Mouse (Mus musculus): ENCODE measurements around the gene Nbeal2. TPM values are rescaled to one million over a fixed set of nuclear protein-coding genes. Genes with fewer than 3 reads are reported as not detected.

The Nbeal2 gene
- total and polyA plus RNA-seq, 3 experiments, result 3.2 to 19.7 (median 8.4) TPM

- dilution Hi-C loops (cut with MboI; ENCODE audit: extremely low pct_ligation_motif_present, extremely low pct_unique_long_range_greater_than_20kb, low sequenced_read_pairs) (no loop called here), in situ Hi-C loops (cut with MboI; ENCODE audit: low pct_ligation_motif_present, low pct_unique_long_range_greater_than_20kb, low sequenced_read_pairs) (no loop called here)
- no peak overlapping the region for H3K4me3 ChIP-seq (replicated peaks in 1 of 3; ENCODE audit: low read depth in 2 of 3, low read length in 2 of 3, poor library complexity in 1 of 3)
- peaks cover 16 to 71% of the 10 kb centered on the region in 2 experiments for H3K4me1 ChIP-seq (ENCODE audit: control insufficient read depth in 1 of 2, insufficient read depth in 2 of 2)
- H3K27ac ChIP-seq (ENCODE audit: insufficient read depth, low read depth), result no peak overlapping the region
- H3K79me2 ChIP-seq (replicated peaks; ENCODE audit: control insufficient read depth, extremely low read depth, insufficient read depth, poor library complexity, severe bottlenecking), result peaks cover 19% of the 10 kb centered on the region
- TF ChIP-seq JUND (conservative IDR thresholded peaks at IDR 0.05; ENCODE audit: low read depth, low read length) (no peak), GABPA (IDR thresholded peaks at IDR 0.05; ENCODE audit: insufficient replicate concordance, low read depth, low read length) (no peak), MXI1 (IDR thresholded peaks at IDR 0.05; ENCODE audit: low read depth, low read length) (no peak), MEF2A (IDR thresholded peaks at IDR 0.05; ENCODE audit: borderline replicate concordance, low read depth, low read length) (no peak), KAT2A (IDR thresholded peaks at IDR 0.05; ENCODE audit: insufficient replicate concordance, low read length) (no peak), E2F4 (IDR thresholded peaks at IDR 0.05; ENCODE audit: insufficient replicate concordance, low read depth, low read length) (no peak), EP300 (IDR thresholded peaks at IDR 0.05; ENCODE audit: low read length) (no peak), RAD21 (IDR thresholded peaks at IDR 0.05; ENCODE audit: low read depth, low read length) (no peak), MAX (IDR thresholded peaks at IDR 0.05; ENCODE audit: low read length) (no peak), ETS1 (conservative IDR thresholded peaks at IDR 0.05; ENCODE audit: low read depth, low read length) (no peak), UBTF (IDR thresholded peaks at IDR 0.05; ENCODE audit: low read depth, low read length) (no peak), CHD1 (IDR thresholded peaks at IDR 0.05; ENCODE audit: low read depth, low read length) (no peak), NELFE (IDR thresholded peaks at IDR 0.05; ENCODE audit: low read depth, low read length) (no peak), TBP (conservative IDR thresholded peaks at IDR 0.05; ENCODE audit: low read depth, low read length) (no peak), POLR2AphosphoS2 (IDR thresholded peaks at IDR 0.05; ENCODE audit: low read depth, low read length) (no peak)
- no peak for DNase-seq (ENCODE audit: extremely low read depth)
- peaks cover 9 to 53% of the 10 kb centered on the region in 2 experiments for H3K36me3 ChIP-seq (replicated peaks in 1 of 2; ENCODE audit: control insufficient read depth in 1 of 2, insufficient read depth in 1 of 2, low read length in 1 of 2)
- no peak overlapping the region for H3K4me2 ChIP-seq (ENCODE audit: insufficient read depth, low read depth, poor library complexity, severe bottlenecking)
- no peak overlapping the region for H3K9ac ChIP-seq (ENCODE audit: insufficient read depth, low read depth)
- H3K27me3 ChIP-seq (replicated peaks), result no peaks in the 10 kb centered on the region
- no peaks in the 10 kb centered on the region for H3K9me3 ChIP-seq (replicated peaks; ENCODE audit: low read length)
Observed at GRCm38 (mm10) chr9:110669785-110670184, 15.8 kb upstream of the Nbeal2 start.

- no peak for DNase-seq (ENCODE audit: extremely low read depth)
- Histone ChIP-seq H3K9me3 (replicated peaks; ENCODE audit: low read length) (no peaks in the 10 kb centered on the region), H3K4me3 (replicated peaks in 1 of 3; ENCODE audit: low read depth in 2 of 3, low read length in 2 of 3, poor library complexity in 1 of 3) (no peak overlapping the region), H3K9ac (ENCODE audit: insufficient read depth, low read depth) (no peak overlapping the region), H3K27ac (ENCODE audit: insufficient read depth, low read depth) (no peak overlapping the region), H3K36me3 (replicated peaks in 1 of 2; ENCODE audit: control insufficient read depth in 1 of 2, insufficient read depth in 1 of 2, low read length in 1 of 2) (peaks cover 5 to 44% of the 10 kb centered on the region in 2 experiments), H3K4me2 (ENCODE audit: insufficient read depth, low read depth, poor library complexity, severe bottlenecking) (no peak overlapping the region), H3K27me3 (replicated peaks) (no peaks in the 10 kb centered on the region), H3K4me1 (ENCODE audit: control insufficient read depth in 1 of 2, insufficient read depth in 2 of 2) (peaks cover 14 to 76% of the 10 kb centered on the region in 2 experiments), H3K79me2 (replicated peaks; ENCODE audit: control insufficient read depth, extremely low read depth, insufficient read depth, poor library complexity, severe bottlenecking) (peaks cover 29% of the 10 kb centered on the region)
- dilution Hi-C loops (cut with MboI; ENCODE audit: extremely low pct_ligation_motif_present, extremely low pct_unique_long_range_greater_than_20kb, low sequenced_read_pairs) (no loop called here), in situ Hi-C loops (cut with MboI; ENCODE audit: low pct_ligation_motif_present, low pct_unique_long_range_greater_than_20kb, low sequenced_read_pairs) (no loop called here)
- TF ChIP-seq USF2 (conservative IDR thresholded peaks at IDR 0.05; ENCODE audit: low read depth, low read length) (no peak), USF1 (IDR thresholded peaks at IDR 0.05; ENCODE audit: low read depth, low read length) (no peak), MAX (IDR thresholded peaks at IDR 0.05; ENCODE audit: low read length) (no peak), JUND (conservative IDR thresholded peaks at IDR 0.05; ENCODE audit: low read depth, low read length) (no peak), IRF4 (IDR thresholded peaks at IDR 0.05; ENCODE audit: low read depth, low read length) (no peak), ZMIZ1 (IDR thresholded peaks at IDR 0.05; ENCODE audit: low read depth, low read length) (no peak), ZNF384 (IDR thresholded peaks at IDR 0.05; ENCODE audit: low read depth, low read length) (no peak), NRF1 (IDR thresholded peaks at IDR 0.05; ENCODE audit: low read depth, low read length) (no peak), BHLHE40 (IDR thresholded peaks at IDR 0.05; ENCODE audit: low read depth, low read length) (no peak), MAFK (IDR thresholded peaks at IDR 0.05; ENCODE audit: insufficient replicate concordance, low read length) (no peak), NELFE (IDR thresholded peaks at IDR 0.05; ENCODE audit: low read depth, low read length) (no peak)
Observed at GRCm38 (mm10) chr9:110668601-110669293, 14.8 kb upstream of the Nbeal2 start.
